Comparison of ENCODE assay signal across 8 mouse cellular contexts in genomic region chr6:47595696-47596095, GRCm38 (mm10). TPM values are rescaled to one million over a fixed set of nuclear protein-coding genes. Genes with fewer than 3 reads are reported as not detected.
DNase-seq lines count a peak whose midpoint lies in the region; ATAC-seq and TF ChIP-seq lines count a peak whose summit lies in the region.

No protein-coding gene starts in this region.

- peaks cover 22% of the 10 kb centered on the region for H3K4me1 ChIP-seq in megakaryocyte, embryonic 14.5 days
- H3K4me1 ChIP-seq in embryonic facial prominence, embryonic 15.5 days: 0 out of 2 replicates have a peak, but pooled peaks cover 3% of the 10 kb centered on the region
- H3K4me1 ChIP-seq in limb, embryonic 13.5 days: peaks cover 20% of the 10 kb centered on the region
- H3K4me1 ChIP-seq in olfactory bulb, adult 2 months (ENCODE audit: control insufficient read depth, insufficient read depth, low read length): no peaks in the 10 kb centered on the region

- WGBS in embryonic facial prominence, embryonic 15.5 days: 4% methylated on average over 6 of the region's 6 CpGs
- 3% methylated on average over 6 of the region's 6 CpGs for WGBS in limb, embryonic 13.5 days
- 2% methylated on average over 6 of the region's 6 CpGs for WGBS in olfactory bulb, adult 2 months

- DNase-seq in adrenal gland, postnatal 14 days: peak; percentile 7
- no peak for DNase-seq in adrenal gland, adult 8-10 months
- DNase-seq in adrenal gland, postnatal 4 days (ENCODE audit: low spot score in 2 of 2): no peak

- H3K9ac ChIP-seq in embryonic facial prominence, embryonic 15.5 days: peak overlapping the region; percentile 94
- H3K9ac ChIP-seq in limb, embryonic 13.5 days: peak overlapping the region; percentile 99

- H3K36me3 ChIP-seq in megakaryocyte, embryonic 14.5 days (replicated peaks; ENCODE audit: low read length): no peaks in the 10 kb centered on the region
- no peaks in the 10 kb centered on the region for H3K36me3 ChIP-seq in embryonic facial prominence, embryonic 15.5 days
- no peaks in the 10 kb centered on the region for H3K36me3 ChIP-seq in limb, embryonic 13.5 days

- H3K27ac ChIP-seq in embryonic facial prominence, embryonic 15.5 days (replicated peaks): peak overlapping the region; percentile 98
- peak overlapping the region; percentile 99 for H3K27ac ChIP-seq in limb, embryonic 13.5 days
- no peak overlapping the region for H3K27ac ChIP-seq in olfactory bulb, adult 2 months (ENCODE audit: insufficient read depth, low read depth, low read length)

- peak overlapping the region; percentile 68 for H3K4me2 ChIP-seq in embryonic facial prominence, embryonic 15.5 days (replicated peaks)
- peak overlapping the region; percentile 82 for H3K4me2 ChIP-seq in limb, embryonic 13.5 days (replicated peaks)

- TF ChIP-seq CTCF in olfactory bulb, adult 2 months (IDR thresholded peaks at IDR 0.05; ENCODE audit: insufficient read depth, low read depth, low read length): no peak

- no peaks in the 10 kb centered on the region for H3K9me3 ChIP-seq in megakaryocyte, embryonic 14.5 days
- no peaks in the 10 kb centered on the region for H3K9me3 ChIP-seq in embryonic facial prominence, embryonic 15.5 days (replicated peaks)
- H3K9me3 ChIP-seq in limb, embryonic 13.5 days: no peaks in the 10 kb centered on the region

- H3K27me3 ChIP-seq in megakaryocyte, embryonic 14.5 days (replicated peaks): no peaks in the 10 kb centered on the region
- H3K27me3 ChIP-seq in embryonic facial prominence, embryonic 15.5 days: no peaks in the 10 kb centered on the region
- no peaks in the 10 kb centered on the region for H3K27me3 ChIP-seq in limb, embryonic 13.5 days

- peak overlapping the region; percentile 96 for H3K4me3 ChIP-seq in megakaryocyte, embryonic 14.5 days (replicated peaks)
- H3K4me3 ChIP-seq in embryonic facial prominence, embryonic 15.5 days (replicated peaks): peak overlapping the region; percentile 96
- H3K4me3 ChIP-seq in limb, embryonic 13.5 days: peak overlapping the region; percentile 89
- H3K4me3 ChIP-seq in olfactory bulb, adult 2 months (ENCODE audit: insufficient read depth, low read depth, low read length): peak overlapping the region; percentile 78

- no peak for TF ChIP-seq POLR2A in olfactory bulb, adult 2 months (IDR thresholded peaks at IDR 0.05; ENCODE audit: insufficient read depth, low read depth, low read length)

- no peak for ATAC-seq in megakaryocyte, adult 5-6 weeks (ENCODE audit: poor library complexity, severe bottlenecking)
- ATAC-seq in embryonic facial prominence, embryonic 15.5 days (ENCODE audit: insufficient number of reproducible peaks, low FRiP score, low TSS enrichment, low read depth): no peak
- ATAC-seq in limb, embryonic 13.5 days (ENCODE audit: low FRiP score, low read depth): no peak

RNA-seq across cellular contexts. Expression of gene Ezh2, which starts 0.6 kb away (rescaled TPM):
- 36.6 and 38.2 TPM in 2 replicates for total RNA-seq in adrenal gland, postnatal 14 days (2021)
- 10 to 100 TPM in 3 of 4 experiments, 1 to 10 TPM in 1; 7.6 to 16.1 (median 12.4) TPM for total RNA-seq in adrenal gland, adult 8-10 months (2022)
- 9.4 TPM in 1 of 2 replicates, not detected in the other for polyA plus RNA-seq in megakaryocyte, embryonic 14.5 days (2012; ENCODE audit: insufficient read depth, low replicate concordance)
- 181 and 207 TPM in 2 replicates for total RNA-seq in megakaryocyte, adult 5-6 weeks (2015)
- 125 and 151 TPM in 2 replicates for total RNA-seq in megakaryocyte, adult 5-6 weeks (2017)
- 79.1 and 85.4 TPM in 2 replicates for polyA plus RNA-seq in embryonic facial prominence, embryonic 15.5 days (2015; fragmentation: Nextera tagmentation; extraction: Ambion mirVana)
- 141 and 142 TPM in 2 replicates for polyA plus RNA-seq in limb, embryonic 13.5 days (2015; fragmentation: Nextera tagmentation; extraction: Ambion mirVana)
- not detected in 2 replicates for polyA plus RNA-seq in olfactory bulb, adult 2 months (2012; ENCODE audit: insufficient read depth, insufficient read length, low replicate concordance, missing spikeins)
- total RNA-seq in adrenal gland, postnatal 4 days (2021): 10 to 100 TPM; 51.2 to 59.1 TPM
